Mouse (Mus musculus) stomach, postnatal 0 days (tissue): Measurements from ENCODE around the gene Kmt5a.

Experiments
- CTCF ChIP-seq: IDR thresholded peaks from 2 replicates; pipeline ENCODE4 v1.5.1; 2016; ENCODE audit warnings: antibody characterized with exemption, low read depth, mild to moderate bottlenecking, moderate library complexity
- EP300 ChIP-seq: optimal IDR thresholded peaks from 2 replicates; pipeline ENCODE3; 2016; ENCODE audit warnings: antibody characterized with exemption

GRCm38 (mm10) chr5:124450641-124451340 is 11.1 kb downstream of the Kmt5a start:
- TF ChIP-seq CTCF, result no peak
- no peak for TF ChIP-seq EP300
